Mouse (Mus musculus) cerebellum, adult 2 months (tissue): ENCODE data around the gene Desi1. TPM values are rescaled to one million over a fixed set of nuclear protein-coding genes. Genes with fewer than 3 reads are reported as not detected.

Experiments used
- DNase-seq, 2 experiments: peaks; one replicate each; pipeline ENCODE4 v3.0.0; 2021
- H3K27ac ChIP-seq: fragments of 200-500 bp; 2 replicates; pipeline ENCODE4 v1.5.1; 2012; ENCODE audit warnings: low read length, control low read depth, inconsistent platforms; ENCODE audit not compliant: insufficient read depth
- H3K27me3 ChIP-seq: fragments of 200-500 bp; 2 replicates; pipeline ENCODE4 v1.6.1; 2012; ENCODE audit warnings: inconsistent platforms, mild to moderate bottlenecking, low read length, moderate library complexity; ENCODE audit not compliant: control insufficient read depth, insufficient read depth
- H3K4me1 ChIP-seq: fragments of 200-500 bp; 2 replicates; pipeline ENCODE4 v1.6.1; 2011; ENCODE audit warnings: low read length; ENCODE audit not compliant: control insufficient read depth, insufficient read depth
- H3K4me3 ChIP-seq: fragments of 200-500 bp; replicated peaks from 2 replicates; pipeline ENCODE3; 2011; ENCODE audit warnings: mild to moderate bottlenecking, low read depth, low read length, control low read depth; ENCODE audit not compliant: insufficient read depth
- CTCF ChIP-seq: fragments of 200-500 bp; IDR thresholded peaks from 2 replicates; pipeline ENCODE4 v1.5.1; 2011; ENCODE audit warnings: low read depth, mild to moderate bottlenecking, control low read depth, low read length, moderate library complexity, borderline replicate concordance; ENCODE audit not compliant: insufficient read depth
- POLR2A ChIP-seq: fragments of 200-500 bp; IDR thresholded peaks from 2 replicates; pipeline ENCODE4 v1.6.1; 2011; ENCODE audit warnings: low read length, control low read depth, borderline replicate concordance; ENCODE audit not compliant: insufficient read depth
- WGBS: fragments of 180-500 bp; shearing (Covaris S2); methylation state at CpG from one replicate; pipeline ENCODE4 v1.1.7; 2018; 5-methylcytosine and 5-hydroxymethylcytosine counted together
- polyA plus RNA-seq: library from polyadenylated mRNA; depleted of rRNA; stranded (reverse); fragments of >200 nt; gene quantifications from 2 replicates; pipeline ENCODE4 v1.2.3, GENCODE M21; 2012

Desi1 gene
- polyA plus RNA-seq, 1 experiment, result 156 TPM

GRCm38 (mm10) chr15:82058719-82059201 lies 25.1 kb upstream of the Desi1 start, which contains the start of gene 4930407I10Rik:
TSS of gene 4930407I10Rik (plus strand) at chr15:82059151.
- no peak within 1 kb of the TSS for H3K4me3 ChIP-seq
- no peak for DNase-seq
- H3K27me3 ChIP-seq, result no peaks in the 10 kb centered on the region
- H3K4me1 ChIP-seq, result no peaks in the 10 kb centered on the region
- no peak for TF ChIP-seq POLR2A
- no peak for TF ChIP-seq CTCF
- whole genome bisulfite sequencing, result 74% methylated on average over 1 of the region's 1 CpGs
- no peak within 1 kb of the TSS for H3K27ac ChIP-seq

- no peaks in the 10 kb centered on the region for H3K4me1 ChIP-seq
- no peak overlapping the region for H3K4me3 ChIP-seq
- 63% methylated on average over 5 of the region's 5 CpGs for WGBS
- H3K27me3 ChIP-seq, result no peaks in the 10 kb centered on the region
- no peak for TF ChIP-seq POLR2A
- TF ChIP-seq CTCF, result no peak
- H3K27ac ChIP-seq, result no peak overlapping the region
- no peak for DNase-seq
Observed at GRCm38 (mm10) chr15:82052544-82052943, 18.9 kb upstream of the Desi1 start.

DNA sequence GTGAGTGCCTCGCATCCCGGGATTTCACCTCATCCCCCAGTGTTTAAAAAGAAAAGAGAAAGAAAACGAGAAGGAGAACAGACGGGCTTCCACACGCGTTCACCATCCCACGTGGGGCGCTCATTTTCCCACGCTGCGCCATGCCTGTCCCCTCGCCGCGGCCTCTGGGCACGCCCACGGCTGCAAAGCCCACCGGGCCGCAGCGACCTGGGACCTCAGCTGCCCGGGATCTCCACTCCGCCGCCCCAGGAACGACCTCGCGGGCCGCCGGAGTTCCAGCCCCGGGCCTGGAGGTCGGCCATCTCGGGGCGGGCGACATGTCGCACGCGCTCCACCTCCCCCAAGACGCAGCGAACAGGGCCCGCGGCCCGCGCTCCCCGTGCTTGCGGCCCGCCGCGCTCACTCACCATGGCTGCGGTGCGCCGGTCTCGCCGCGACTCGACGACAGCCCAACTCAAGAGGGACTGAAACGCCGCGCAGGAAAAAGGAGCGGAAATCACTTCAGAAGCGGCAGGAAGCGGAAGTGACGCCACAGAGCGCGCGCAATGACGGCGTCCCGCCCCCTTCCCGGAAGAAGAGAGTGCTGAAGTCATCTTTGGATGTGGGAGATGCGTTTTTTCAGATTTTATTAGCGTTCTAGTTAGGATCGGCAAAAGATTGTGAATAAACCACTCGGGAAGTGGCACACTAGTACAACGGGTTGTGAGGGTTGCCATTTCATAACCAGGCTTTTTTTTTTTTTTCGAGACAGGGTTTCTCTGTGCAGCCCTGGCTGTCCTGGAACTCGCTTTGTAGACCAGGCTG lies 13.6 kb upstream of the Desi1 start, which contains the start of gene Snu13:
Gene Snu13, minus strand, starts transcription at position 519 of the 804 bp plus-strand sequence.
- TF ChIP-seq CTCF (no peak), POLR2A (peak; percentile 93)
- Histone ChIP-seq H3K27me3 (no peaks in the 10 kb centered on the region), H3K4me1 (peaks cover 5% of the 10 kb centered on the region; the same call in 1 of the 2 replicates), H3K27ac (peak within 1 kb of the TSS; percentile 57), H3K4me3 (peak within 1 kb of the TSS; percentile 75)
- WGBS, result under 1% methylated on average over 74 of the region's 74 CpGs
- peak; percentile 91 to 93 for DNase-seq

DNA sequence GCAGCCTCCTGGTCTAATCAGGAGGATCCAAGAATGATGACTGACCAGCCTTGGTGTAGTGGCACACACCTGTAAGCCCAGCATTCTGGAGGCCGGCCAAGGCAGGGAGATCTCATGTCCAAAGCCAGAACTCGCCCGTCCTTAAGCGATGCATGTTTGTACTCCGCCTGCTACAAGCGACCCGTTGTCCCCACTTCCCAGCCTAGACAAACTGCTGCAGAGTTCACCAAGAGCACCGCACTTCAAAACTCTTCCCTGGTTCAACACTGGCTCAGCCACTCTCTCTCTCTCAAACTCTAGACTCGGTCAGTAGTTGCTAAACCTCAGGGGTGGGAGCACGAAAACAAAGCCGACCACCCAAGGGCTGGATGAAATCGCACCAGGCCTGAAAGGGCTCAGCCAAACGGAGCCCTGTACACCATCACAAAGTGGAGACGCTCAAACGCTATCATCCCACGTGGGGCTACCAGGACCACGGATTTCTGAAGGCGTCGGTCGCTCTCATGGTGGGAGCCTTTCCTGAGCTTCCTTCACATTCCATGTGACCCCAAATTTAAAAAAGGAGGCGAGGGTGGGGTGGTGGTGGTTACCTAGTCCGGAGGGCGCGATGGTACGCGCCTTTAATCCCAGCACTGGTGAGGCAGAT lies 12.7 kb upstream of the Desi1 start:
- peak; percentile 20 to 26 for DNase-seq
- TF ChIP-seq POLR2A (no peak), CTCF (no peak)
- peaks cover 5% of the 10 kb centered on the region; the same call in 1 of the 2 replicates for H3K4me1 ChIP-seq
- peak overlapping the region; percentile 75 for H3K4me3 ChIP-seq
- no peak overlapping the region for H3K27ac ChIP-seq
- H3K27me3 ChIP-seq, result no peaks in the 10 kb centered on the region
- 1% methylated on average over 26 of the region's 26 CpGs for WGBS

GRCm38 (mm10) chr15:82044166-82044784 lies 10.6 kb upstream of the Desi1 start:
- TF ChIP-seq CTCF (no peak), POLR2A (no peak)
- WGBS, result 97% methylated on average over 7 of the region's 7 CpGs
- Histone ChIP-seq H3K27ac (no peak overlapping the region), H3K4me3 (no peak overlapping the region), H3K4me1 (peaks cover 5% of the 10 kb centered on the region; the same call in 1 of the 2 replicates), H3K27me3 (no peaks in the 10 kb centered on the region)
- peak in 1 of 2 experiments; percentile 18 for DNase-seq

DNA sequence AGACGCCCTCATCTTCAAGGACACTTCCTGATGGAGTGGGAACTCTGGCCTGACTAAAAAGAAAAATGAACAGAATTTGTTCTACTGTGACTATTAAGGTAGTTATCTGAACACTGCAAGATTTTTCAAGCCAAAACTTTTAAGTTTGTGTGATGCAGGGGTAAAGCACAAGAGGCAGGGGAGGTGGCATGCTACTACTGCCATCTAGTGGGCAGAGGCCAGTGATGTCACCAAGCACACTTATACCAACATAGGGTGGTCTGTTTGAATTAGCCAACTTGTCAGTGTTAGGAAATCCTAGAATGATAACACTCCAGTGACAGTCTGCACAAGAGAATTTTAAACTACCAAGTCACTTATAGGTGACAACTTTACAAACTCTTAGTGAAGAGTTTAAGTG lies 7.0 kb upstream of the Desi1 start:
- Histone ChIP-seq H3K4me1 (no peaks in the 10 kb centered on the region; the same call in 1 of the 2 replicates), H3K4me3 (no peak overlapping the region), H3K27ac (no peak overlapping the region), H3K27me3 (no peaks in the 10 kb centered on the region)
- TF ChIP-seq CTCF, result peak; percentile 82
- no peak for TF ChIP-seq POLR2A
- peak; percentile 31 to 33 for DNase-seq
- 95% methylated on average over 1 of the region's 1 CpGs for WGBS

DNA sequence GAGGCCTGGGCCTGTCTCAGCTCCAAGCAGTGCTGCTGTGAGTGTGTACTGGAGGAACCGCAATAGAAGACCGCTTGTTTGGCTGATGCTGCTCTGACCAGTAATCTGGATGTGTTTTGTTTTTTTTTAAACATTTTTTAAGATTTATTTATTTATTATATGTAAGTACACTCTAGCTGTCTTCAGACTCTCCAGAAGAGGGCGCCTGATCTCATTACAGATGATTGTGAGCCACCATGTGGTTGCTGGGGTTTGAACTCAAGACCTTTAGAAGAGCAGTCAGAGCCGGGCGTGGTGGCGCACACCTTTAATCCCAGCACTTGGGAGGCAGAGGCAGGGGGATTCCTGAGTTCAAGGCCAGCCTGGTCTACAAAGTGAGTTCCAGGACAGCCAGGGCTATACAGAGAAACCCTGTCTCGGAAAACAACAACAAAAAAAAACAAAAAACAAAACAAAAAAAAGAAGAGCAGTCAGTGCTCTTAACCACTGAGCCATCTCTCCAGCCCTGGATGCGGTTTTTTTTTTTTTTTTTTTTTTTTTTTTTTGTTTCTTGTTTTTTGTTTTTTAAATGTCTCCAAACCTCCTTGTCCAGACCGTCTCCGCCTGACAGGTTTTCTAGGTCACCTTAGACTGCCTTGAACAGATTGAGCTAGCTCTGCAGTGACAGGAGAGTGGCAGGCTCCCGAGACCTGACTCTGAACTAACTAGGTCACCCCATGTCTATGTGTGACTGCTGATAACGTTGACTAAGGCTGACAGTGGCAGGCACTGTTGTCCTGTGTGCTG lies 2.4 kb upstream of the Desi1 start:
- no peaks in the 10 kb centered on the region for H3K27me3 ChIP-seq
- DNase-seq, result peak; percentile 20 to 56
- no peak for TF ChIP-seq CTCF
- TF ChIP-seq POLR2A, result no peak
- WGBS, result 53% methylated on average over 12 of the region's 12 CpGs
- peak overlapping the region; percentile 52; the same call in 1 of the 2 replicates for H3K27ac ChIP-seq
- no peak overlapping the region for H3K4me3 ChIP-seq
- H3K4me1 ChIP-seq, result no peaks in the 10 kb centered on the region; the same call in 1 of the 2 replicates
